Mouse (Mus musculus) embryonic fibroblast, embryonic 13.5 days (primary cell): ENCODE results near the gene Cbfb.

ENCODE experiments used
- CTCF ChIP-seq: IDR thresholded peaks from 2 replicates; pipeline ENCODE4 v1.5.1; 2011; ENCODE audit warnings: mild to moderate bottlenecking, control low read depth, low read length, moderate library complexity, borderline replicate concordance; ENCODE audit not compliant: insufficient read depth
- POLR2A ChIP-seq: IDR thresholded peaks from 2 replicates; pipeline ENCODE4 v1.6.1; 2011; ENCODE audit warnings: low read depth, mild to moderate bottlenecking, control low read depth, low read length, moderate library complexity

GRCm38 (mm10) chr8:105260371-105261099, 90.1 kb downstream of the Cbfb start:
- TF ChIP-seq CTCF (no peak), POLR2A (no peak)
